Mouse (Mus musculus) thymus, postnatal 36 days (tissue): ENCODE results near the gene Zfp106.

Experiments
- DNase-seq, 2 experiments: peaks; one replicate each; pipeline ENCODE4 v3.0.0; 2022; ENCODE audit warnings: mixed read lengths in 2 of 2

Zfp106 gene

DNA sequence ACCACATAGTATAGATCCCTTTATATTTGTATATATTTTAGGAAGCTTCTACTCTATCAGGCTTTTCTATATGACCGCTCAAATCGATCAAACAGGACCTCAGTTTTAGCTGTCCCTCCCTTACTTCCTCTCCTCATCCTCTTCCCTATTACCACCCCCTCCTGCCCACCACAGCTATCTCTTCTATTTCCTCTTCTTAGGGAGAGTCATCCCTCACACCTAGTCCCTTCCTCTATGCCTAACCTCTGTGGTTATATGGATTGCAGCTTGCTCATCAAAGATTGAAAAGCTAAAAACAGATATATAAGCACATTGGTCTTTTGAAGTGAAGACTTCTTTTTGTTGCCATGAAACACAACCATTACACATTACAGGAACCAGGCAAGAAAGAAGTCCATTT, 18.9 kb downstream of the Zfp106 start:
- DNase-seq, result no peak

DNA sequence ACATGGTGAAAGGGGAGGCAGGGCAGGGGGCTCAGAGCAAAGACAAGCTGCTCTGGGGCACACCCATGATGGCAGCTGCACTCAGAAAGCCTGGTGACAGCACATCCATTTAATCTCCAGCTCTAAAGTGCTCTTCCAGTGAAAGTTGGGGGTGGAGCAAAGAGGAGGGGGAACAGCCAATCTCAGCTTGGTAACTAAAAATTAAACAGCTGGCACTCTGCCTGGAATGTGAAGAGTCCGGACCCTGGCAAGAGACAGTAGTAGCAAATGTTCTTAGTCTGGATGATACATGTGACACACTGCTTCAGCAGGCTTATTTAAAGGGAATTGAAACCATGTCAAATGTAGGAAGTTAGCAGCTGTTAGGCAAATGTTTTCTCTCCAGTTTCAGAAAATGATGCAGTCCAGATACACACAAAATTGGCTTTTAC, 23.9 kb downstream of the Zfp106 start:
- no peak for DNase-seq

DNA sequence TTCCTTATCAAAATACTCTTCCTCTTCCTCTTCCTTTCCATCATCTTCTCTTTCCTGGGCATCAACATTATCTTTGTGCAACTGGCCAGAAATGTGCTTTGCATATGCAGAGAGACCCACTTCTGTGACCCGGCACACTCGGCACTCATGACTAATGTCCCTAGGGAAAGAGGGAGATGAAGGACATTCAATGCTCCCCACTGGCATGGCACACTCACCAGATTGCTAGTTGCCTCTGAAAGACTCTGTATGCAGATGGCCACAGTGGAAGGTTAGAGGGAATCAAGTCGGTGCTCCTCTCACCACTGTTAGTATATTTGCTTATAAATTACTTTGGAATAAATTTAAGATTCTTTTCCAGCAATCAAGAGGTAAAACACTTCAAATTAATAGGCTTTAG, 24.3 kb downstream of the Zfp106 start:
- DNase-seq, result no peak

DNA sequence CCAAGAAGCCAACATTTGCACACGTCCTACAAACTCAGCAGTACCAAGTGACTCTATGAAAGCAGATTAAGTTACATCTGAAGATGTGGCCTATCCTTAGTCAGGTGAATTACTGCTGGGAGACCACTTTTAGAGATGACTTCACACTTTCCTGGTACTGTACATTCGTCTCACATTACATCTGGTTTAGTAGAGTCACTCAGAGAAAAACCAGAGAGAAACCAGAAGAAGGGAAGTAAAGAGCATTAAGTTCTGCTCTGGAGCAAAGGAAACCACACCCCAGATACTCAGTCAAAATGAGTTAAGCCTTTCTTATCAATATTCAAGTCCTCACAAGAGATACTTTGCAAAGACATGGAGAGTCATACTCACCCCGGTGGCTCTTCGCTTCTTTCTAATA, 32.4 kb downstream of the Zfp106 start:
- DNase-seq, result no peak

DNA sequence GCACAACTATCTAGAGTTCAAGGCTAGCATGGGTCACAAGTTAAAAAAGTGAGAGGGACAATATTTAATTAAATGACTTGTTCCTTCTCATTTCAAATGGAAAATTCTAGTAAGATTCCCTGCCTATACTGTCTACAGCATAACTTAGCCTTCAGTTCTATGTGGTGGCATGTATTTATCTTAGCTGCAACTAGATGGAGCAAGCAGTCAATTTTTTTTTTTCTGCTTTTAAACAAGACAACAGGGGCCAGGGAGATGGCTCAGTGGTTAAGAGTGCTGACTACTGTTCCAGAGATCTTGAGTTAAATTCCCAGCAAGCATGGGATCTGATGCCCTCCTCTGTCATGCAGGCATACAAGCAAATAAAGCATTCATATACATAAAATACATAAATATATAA, 34.1 kb downstream of the Zfp106 start:
- DNase-seq, result no peak

DNA sequence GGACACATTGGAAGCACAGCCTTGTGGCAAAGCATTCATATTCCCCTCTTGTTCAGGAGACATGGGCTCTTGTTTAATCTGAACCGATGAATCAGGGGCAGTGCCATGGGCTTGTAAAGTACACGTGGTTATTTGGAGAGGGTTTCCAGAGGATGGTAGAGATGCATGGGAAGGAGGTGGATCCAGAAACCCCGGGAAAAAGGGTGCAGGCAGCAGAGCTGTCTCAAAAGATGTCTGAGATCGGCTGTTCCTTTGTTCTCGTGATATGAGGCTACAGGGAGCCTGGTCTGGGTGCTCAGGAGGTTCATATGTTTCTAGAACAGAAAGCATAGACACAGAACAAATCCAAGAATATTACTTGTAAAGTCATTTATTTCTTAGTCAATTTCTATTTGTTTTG, 36.9 kb downstream of the Zfp106 start:
- DNase-seq, result no peak

DNA sequence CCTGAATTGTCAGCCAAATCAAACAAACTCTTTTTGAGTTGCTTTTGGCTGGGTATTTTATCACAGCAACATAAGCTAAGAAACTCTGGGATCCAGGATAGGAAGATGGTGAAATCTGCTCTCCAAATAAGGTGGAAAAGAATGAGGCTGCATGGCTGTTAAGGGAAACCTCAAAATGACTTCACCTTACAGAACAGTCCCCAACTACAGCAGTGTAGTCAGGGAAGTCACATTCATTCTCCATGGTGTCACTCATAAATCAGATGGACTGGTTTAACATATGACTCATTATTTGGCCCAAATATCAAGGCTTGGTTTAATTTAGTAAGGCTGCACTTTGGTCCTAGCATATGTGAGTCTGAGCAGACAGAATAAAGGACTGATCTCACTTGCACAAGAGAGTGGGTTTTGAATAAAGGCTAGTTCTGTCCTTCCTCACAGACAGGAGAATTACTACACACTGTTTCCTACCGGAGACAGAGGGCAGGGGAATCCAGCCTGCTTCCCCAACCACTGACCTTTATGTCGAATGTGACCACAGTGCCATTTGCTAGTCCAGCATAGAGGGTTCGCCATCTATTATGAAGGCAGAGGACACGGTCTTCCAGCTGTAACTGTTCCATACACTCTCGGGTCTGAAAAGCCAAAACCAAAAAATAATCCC, 45.0 kb downstream of the Zfp106 start:
- no peak for DNase-seq

DNA sequence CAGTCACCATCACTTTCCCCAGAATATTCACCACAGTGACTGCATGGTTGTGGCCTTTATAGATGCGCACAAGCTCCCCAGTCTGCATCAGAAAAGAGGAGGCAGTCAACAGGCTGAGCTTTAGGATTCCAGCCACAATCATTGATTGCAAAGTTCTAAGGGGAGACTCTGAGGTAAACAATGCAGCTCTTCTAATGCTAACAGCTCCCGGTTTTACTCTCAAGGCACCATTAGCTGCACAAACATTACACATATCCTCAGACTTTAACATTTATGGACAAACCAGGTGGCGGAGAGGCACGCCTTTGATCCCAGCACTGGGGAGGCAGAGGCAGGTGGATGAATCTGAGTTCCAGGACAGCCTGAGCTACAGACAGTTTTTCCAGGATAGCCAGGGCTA, 49.5 kb downstream of the Zfp106 start:
- no peak for DNase-seq

DNA sequence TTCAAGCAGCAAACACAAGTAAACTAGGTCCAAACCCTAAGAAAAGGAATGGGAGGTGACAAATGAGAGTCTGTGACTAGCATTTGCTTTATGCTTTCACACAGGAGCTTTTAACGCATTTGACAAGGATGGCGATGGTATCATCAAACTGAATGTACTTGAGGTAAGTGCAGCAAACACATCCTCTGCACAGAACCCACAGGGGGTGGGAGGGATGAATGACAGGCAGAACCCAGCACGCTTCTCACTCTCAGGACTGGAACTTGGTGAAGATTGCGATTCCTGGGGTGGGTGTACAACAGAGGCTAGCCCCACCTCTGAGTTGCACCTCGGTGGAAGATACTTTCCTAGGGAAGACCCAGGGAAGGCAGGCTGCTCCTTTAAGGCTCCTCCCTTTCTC, 59.7 kb downstream of the Zfp106 start:
- DNase-seq, result peak in 1 of 2 experiments; percentile 41

DNA sequence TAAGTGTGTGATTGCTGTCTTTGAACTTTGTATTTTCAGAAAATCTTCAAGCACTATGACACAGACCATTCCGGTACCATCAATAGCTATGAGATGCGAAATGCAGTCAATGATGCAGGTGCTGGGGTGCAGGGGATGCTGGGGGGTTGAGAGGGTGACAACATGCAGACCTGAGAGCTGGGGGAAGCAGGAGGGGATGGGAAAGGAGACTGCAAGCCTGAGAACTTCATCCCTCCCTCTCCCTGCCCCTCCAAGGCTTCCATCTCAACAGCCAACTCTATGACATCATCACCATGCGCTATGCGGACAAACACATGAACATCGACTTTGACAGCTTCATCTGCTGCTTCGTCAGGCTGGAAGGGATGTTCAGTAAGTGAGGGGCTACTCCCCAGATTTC, 60.5 kb downstream of the Zfp106 start:
- peak in 1 of 2 experiments; percentile 51 for DNase-seq

DNA sequence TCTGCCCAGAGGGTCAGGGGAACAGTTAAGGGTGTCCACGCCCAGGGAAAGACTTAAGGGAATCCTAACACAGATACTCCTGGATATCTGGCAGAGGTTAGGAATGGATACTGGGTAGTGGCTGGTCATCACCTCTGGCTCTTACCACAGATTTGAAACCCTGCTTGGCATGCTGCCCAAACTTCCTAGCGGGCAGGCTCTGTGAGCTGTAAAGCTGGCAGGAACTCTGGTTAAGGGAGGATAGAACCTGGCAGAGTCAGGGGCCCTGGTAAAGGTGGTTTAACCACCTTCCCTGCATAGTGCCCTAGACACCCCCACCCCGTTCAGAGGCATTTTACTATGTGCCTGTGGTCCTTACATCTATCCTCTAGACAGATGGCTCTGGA, 61.0 kb downstream of the Zfp106 start:
- peak in 1 of 2 experiments; percentile 61 for DNase-seq

DNA sequence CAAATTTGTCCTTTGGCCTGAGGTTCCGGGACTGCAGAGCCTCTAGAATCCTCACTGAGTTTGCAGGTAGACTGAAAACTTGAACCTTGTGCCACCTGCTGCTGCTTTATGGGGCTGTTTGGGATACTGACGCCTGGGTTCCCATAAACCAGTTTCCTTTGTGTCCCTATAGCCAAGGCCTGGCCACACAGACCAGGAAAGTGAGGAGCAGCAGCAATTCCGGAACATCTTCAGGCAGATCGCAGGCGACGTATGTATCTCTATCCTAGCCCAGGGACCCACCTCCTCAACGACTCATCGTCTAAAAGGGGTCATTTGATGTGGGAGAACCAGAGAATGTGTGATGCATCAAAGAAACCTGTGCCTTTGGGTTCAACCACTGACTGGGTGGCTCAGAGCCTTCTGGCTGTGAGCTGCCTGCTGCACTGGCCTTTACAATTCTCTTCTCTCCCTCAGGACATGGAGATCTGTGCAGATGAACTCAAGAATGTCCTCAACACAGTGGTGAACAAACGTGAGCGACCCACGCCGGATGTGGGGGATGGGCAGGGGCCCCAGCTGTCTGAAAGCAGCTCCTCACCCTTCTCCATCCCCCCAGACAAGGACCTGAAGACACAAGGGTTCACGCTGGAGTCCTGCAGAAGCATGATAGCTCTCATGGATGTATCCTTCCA, 61.6 kb downstream of the Zfp106 start:
- DNase-seq, result peak; percentile 86 to 91

DNA sequence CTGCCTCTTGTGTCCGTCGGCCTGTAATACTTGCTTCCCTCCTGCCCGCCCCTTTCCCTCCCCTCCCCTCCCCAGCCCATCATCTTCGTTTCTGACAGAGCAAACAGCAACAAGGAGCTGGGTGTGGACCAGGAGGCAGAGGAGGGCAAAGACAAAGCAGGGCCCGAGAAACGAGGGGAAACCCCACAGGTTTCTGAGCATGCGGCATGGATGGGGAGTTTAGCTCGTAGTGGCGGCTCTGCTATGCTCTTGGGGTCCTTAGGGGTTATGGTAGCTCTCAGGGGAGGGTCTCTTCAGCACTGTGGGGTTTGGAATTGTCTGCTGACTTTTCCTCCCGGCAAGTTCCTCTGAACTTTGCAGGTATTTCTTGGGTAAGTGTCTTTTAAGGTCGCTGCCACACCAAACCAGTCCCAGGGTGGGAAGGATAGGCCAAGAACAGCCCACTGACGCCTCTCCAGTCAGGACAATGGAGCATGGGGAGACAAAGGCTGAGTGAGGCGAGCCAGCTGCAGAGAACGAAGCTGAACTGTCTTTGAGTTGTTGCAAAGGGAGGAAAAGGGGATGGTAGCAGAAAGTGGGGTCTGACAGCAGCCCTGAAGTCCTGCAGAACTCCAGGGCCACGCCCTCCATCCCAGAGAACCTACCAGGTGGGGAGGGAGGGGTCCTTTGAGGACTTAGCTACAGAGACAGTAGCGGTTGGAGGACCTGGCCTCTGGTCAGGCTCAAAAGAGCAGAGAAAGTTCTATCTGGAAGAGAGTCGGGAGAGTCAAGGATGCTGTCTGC, 62.3 kb downstream of the Zfp106 start:
- peak; percentile 59 to 67 for DNase-seq

DNA sequence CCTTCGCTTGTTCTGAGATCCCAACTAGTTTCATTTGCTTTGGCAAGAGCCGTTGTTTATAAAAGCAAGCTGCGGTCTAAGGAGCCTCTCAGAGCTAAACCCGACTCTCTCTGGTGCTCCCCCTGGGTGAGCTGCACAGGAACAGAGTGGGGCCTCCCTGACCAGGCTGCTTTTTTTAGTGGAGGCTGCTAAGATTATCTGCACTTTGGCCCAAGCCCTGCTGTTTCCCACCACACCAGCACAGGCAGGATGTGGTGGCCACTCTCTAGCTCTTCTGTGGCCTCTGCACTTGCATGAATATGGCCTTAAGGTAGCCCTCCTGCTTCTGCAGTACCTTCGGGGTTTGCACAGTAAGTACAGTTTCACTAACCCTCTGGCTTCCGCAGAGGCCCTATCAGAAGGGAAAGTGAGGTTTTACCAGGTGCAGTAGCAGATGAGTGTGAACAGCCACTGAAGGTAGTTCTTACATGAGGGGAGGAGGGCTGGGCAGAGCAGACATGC, 63.6 kb downstream of the Zfp106 start:
- peak; percentile 79 to 85 for DNase-seq

DNA sequence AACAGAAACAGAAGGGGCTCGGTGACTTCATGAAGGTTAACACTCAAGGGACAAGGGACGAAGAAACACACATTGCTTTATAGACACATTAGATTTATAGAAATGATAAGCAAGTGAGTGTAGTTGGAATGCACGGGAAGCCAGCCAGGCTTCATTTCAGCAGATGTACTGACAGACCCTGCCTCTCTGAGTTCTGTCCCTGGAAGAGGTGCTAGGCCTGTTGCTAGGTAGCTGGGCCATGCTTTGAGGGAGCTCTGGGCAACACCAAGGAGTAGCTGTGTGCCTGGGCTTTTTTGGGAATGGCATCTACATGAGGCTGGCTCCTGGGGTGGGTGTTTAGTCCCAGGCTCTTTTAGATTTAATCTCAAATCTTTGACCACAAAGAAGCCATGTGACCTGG, 67.1 kb downstream of the Zfp106 start:
- no peak for DNase-seq

DNA sequence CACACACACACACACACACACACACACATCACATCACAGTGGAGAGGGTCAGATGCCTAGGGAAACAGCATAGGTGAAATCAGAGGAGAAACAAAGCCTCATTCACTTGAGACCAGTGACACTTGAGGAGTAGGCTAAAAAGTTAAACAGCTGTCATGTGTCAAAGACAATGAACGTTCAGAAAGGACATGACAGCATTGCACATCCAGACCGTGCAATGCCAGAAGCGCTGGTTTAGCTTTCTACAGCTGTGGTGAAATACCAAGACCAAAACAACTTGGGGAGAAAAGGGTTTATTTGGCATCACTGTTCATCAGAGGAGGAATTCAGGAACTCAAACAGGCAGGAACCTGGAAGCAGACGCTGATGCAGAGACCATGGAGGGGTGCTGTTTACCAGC, 70.4 kb downstream of the Zfp106 start:
- no peak for DNase-seq

DNA sequence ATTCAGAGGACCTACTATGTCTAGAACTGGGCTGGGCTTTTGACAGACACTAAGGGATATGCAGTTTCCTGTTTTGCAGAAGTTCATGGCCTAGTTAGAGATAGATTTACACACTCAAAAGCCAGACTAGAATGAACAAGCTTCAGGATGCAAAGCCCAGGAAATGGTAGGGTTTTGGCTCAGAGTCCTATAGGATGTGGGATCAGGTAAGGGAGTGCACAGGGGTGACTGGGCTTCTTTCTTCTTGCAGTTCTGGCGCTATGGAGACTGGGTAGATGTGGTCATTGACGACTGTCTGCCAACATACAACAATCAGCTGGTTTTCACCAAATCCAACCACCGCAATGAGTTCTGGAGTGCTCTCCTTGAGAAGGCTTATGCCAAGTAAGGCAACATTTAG, 79.4 kb downstream of the Zfp106 start:
- peak; percentile 37 to 39 for DNase-seq

DNA sequence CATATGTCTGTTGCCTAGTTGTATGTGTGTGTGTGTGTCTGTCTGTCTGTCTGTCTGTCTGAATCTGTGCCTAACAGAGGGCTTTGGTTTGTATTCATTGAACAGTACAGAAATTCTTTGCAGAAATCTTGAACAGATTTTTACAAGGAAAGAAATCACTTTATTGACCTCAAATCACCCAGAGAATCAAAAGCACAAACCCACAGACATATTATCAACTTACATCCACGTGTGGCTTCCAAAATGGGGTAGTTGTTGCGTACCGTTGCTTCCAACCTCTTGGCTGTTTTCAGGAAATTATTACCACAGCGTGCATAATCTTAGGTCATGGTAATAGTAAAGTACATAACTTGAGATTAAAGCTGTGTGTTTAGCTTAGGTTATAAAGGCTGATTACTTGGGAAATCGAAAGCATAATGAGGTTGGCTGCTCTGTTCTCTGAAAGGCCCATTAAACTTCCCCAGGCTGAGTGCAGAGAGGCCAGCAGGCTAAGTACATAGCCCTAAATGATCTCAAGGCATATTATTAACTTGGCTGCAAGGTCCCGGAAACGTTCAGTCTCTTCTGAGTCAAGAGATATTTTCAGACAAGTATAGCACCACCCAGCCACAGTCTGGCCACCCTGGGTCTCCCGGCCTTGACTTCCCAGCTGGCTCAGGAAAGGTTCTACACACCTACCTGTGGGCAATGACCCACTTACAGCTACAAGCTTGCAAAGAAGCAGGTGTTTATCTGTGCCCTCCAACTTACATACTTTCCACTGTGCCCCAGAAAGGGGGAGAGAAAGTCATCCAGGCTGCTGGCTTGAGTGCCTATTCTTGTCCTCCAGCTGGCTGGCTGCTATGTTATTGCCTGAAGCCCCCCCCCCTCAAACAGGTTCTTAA, 80.9 kb downstream of the Zfp106 start:
- DNase-seq, result peak; percentile 60 to 78

DNA sequence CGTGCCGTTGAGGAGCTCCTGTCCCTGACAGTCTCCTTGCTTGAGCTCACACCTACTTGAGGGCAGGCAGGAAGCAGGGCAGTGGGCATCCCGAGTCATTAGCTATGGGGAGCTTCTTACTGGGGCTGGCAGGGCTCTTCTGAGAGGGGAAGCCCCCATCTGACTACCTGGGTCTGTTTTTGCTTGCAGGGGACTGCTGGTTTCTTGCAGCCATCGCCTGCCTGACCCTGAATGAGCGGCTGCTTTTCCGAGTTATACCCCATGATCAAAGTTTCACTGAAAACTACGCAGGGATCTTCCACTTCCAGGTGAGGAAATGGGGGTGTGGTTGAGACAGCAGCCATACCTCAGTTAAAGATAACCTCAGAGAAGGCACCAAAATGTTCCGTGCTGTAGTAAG, 81.7 kb downstream of the Zfp106 start:
- peak in 1 of 2 experiments; percentile 39 for DNase-seq

DNA sequence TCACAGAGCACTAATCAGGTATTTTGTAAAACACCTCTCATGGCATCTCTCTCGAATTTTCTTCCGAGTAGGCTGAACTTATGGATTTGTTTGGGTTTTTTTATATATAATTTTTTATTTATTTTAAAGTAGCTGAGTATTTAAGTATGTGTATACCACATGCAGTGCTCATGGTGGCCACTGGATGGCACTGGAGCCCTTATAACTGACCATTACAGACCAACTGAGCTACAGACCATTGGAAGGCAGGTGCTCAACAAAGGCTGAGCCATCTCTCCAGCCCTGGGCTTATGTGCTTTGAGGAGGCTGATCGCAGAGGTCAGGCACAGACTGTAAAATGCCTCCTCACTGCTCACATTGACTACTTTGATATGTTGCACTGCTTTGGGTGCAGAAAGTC, 85.0 kb downstream of the Zfp106 start:
- peak; percentile 84 to 86 for DNase-seq

DNA sequence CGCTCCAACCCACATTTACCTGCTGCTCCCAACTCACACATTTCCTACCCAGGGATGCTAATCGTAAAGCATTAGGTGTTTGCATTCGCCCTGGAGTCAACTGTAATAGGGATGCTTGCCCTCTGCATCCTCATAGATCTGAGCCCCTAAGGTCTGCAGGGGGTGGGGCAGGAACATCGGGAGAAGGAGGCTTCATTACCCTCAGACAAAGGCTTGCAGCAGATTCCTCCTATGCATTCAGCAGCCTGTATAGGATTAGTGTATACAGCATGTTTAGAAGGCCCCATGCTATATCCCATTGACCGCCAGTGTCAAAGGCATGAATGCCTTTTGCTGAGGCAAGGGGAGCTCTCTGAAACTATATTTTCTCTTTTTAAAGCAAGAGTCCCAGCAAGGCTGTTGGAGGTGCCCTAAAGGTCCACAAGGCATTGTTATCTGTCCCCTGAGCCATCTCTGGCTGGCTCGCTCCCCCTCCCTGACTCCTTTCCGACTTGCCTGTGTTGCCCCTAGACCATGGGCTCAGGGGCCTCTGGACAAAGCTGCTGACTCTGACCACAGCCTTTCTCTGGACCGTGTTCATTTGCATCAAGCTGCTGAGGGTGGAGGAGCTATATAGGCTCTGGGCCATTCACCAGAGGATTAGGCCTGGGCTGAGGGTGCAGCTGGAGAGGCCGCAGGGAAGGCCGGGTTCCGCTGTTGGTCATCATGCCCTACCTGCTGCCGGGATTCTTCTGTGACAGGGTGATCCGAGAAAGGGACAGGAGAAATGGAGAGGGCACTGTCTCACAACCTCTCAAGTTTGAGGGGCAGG, 87.2 kb downstream of the Zfp106 start:
- DNase-seq, result no peak

DNA sequence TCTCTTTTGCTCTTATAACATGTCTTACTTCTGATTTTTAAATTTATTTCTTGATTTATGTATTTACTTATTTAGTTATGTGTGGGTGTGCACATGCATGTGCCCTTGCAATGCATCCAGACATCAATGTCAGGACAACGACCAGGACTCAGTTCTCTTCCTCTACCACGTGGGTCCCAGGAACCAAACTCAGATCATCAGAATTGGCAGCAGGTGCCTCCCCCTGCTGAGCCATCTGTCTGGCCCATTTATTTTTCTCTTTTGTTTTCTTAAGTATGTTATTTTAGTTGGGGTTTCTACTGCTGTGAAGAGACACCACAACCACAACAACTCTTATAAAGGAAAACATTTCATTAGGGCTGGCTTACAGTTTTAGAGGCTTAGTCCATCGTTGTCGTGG, 92.8 kb downstream of the Zfp106 start:
- DNase-seq, result no peak
